Mouse (Mus musculus) embryo, embryonic 11.5 days (tissue): ENCODE measurements at regions not wholly inside any gene's neighbourhood (a gene's known extent, or its start where the extent isn't known, plus 50 kb on each side); places are given as distances from the start of the nearest gene placed in this dataset.

Source experiments
- DNase-seq: peaks from one replicate; pipeline ENCODE4 v3.0.0-alpha.2; 2012; ENCODE audit warnings: low read depth, low spot score

- no peak for DNase-seq
Observed at GRCm38 (mm10) chr4:12837097-12837426, 665.2 kb upstream of the Fam92a start.

- DNase-seq = no peak
Observed at GRCm38 (mm10) chr4:12836326-12837096, 664.7 kb upstream of the Fam92a start.

- DNase-seq = no peak
Observed at GRCm38 (mm10) chr4:12826419-12826818, 654.6 kb upstream of the Fam92a start.

GRCm38 (mm10) chr4:12814251-12814650 is 642.4 kb upstream of the Fam92a start:
- no peak for DNase-seq

- DNase-seq = no peak
Observed at GRCm38 (mm10) chr4:12801186-12801585, 629.4 kb upstream of the Fam92a start.

- no peak for DNase-seq
Observed at GRCm38 (mm10) chr4:12799564-12799963, 627.7 kb upstream of the Fam92a start.

- no peak for DNase-seq
Observed at GRCm38 (mm10) chr4:12792764-12793422, 621.1 kb upstream of the Fam92a start.

GRCm38 (mm10) chr4:12791786-12792674 is 620.2 kb upstream of the Fam92a start:
- no peak for DNase-seq

- no peak for DNase-seq
Observed at GRCm38 (mm10) chr4:12785840-12786239, 614.0 kb upstream of the Fam92a start.

GRCm38 (mm10) chr4:12784479-12784878 is 612.7 kb upstream of the Fam92a start:
- no peak for DNase-seq

GRCm38 (mm10) chr4:12784068-12784467 is 612.3 kb upstream of the Fam92a start:
- DNase-seq = no peak

GRCm38 (mm10) chr4:12781969-12782904 is 610.4 kb upstream of the Fam92a start:
- DNase-seq = no peak

- no peak for DNase-seq
Observed at GRCm38 (mm10) chr4:12780254-12780653, 608.4 kb upstream of the Fam92a start.

- no peak for DNase-seq
Observed at GRCm38 (mm10) chr4:12779211-12779610, 607.4 kb upstream of the Fam92a start.

GRCm38 (mm10) chr4:12778163-12778562 is 606.3 kb upstream of the Fam92a start:
- DNase-seq = no peak

- no peak for DNase-seq
Observed at GRCm38 (mm10) chr4:12776217-12776578, 604.4 kb upstream of the Fam92a start.

- DNase-seq = no peak
Observed at GRCm38 (mm10) chr4:12775524-12776216, 603.9 kb upstream of the Fam92a start.

- DNase-seq = no peak
Observed at GRCm38 (mm10) chr4:12775090-12775489, 603.3 kb upstream of the Fam92a start.

- no peak for DNase-seq
Observed at GRCm38 (mm10) chr4:12774671-12775070, 602.9 kb upstream of the Fam92a start.

- DNase-seq = no peak
Observed at GRCm38 (mm10) chr4:12773201-12773600, 601.4 kb upstream of the Fam92a start.
